Mouse (Mus musculus): ENCODE measurements around the gene Sik1. TPM values are rescaled to one million over a fixed set of nuclear protein-coding genes. Genes with fewer than 3 reads are reported as not detected.
"Not testable (repeated sequence)": the region's sequence is repeated elsewhere in the genome, so short reads cannot be mapped to it uniquely, and the experiment has no call there.

Sik1 gene
- polyA plus RNA-seq, 1 experiment from 2014 or later = 11.2 TPM

- Histone ChIP-seq H3K36me3 (ENCODE audit: control insufficient read depth, insufficient read depth, low read length) (no peaks in the 10 kb centered on the region), H3K4me3 (ENCODE audit: low read depth, low read length) (no peak overlapping the region), H3K27ac (ENCODE audit: low read depth, low read length) (no peak overlapping the region), H3K4me2 (no peak overlapping the region), H3K9me3 (ENCODE audit: control insufficient read depth, low read length) (no peaks in the 10 kb centered on the region), H3K27me3 (replicated peaks; ENCODE audit: control insufficient read depth, insufficient read depth, low read length) (no peaks in the 10 kb centered on the region; the same call in 1 of the 2 replicates), H3K9ac (ENCODE audit: low read depth, low read length) (no peak overlapping the region), H3K4me1 (replicated peaks; ENCODE audit: control insufficient read depth, insufficient read depth, low read length) (peaks cover 12% of the 10 kb centered on the region)
- 88% methylated on average over 7 of the region's 7 CpGs for WGBS
- DNase-seq (ENCODE audit: low spot score) (no peak), ATAC-seq (replicated peaks; ENCODE audit: low FRiP score) (no peak)
These were observed 40.7 kb upstream of the Sik1 start for GRCm38 (mm10) chr17:31896311-31896710.

- ATAC-seq (replicated peaks; ENCODE audit: low FRiP score) = no peak
- H3K9me3 ChIP-seq (ENCODE audit: control insufficient read depth, low read length) = no peaks in the 10 kb centered on the region
- H3K9ac ChIP-seq (ENCODE audit: low read depth, low read length) = no peak overlapping the region
- 82% methylated on average over 5 of the region's 5 CpGs for WGBS
- H3K36me3 ChIP-seq (ENCODE audit: control insufficient read depth, insufficient read depth, low read length) = no peaks in the 10 kb centered on the region
- H3K4me1 ChIP-seq (replicated peaks; ENCODE audit: control insufficient read depth, insufficient read depth, low read length) = peaks cover 27% of the 10 kb centered on the region
- no peak overlapping the region for H3K4me3 ChIP-seq (ENCODE audit: low read depth, low read length)
- no peak overlapping the region for H3K4me2 ChIP-seq
- no peak overlapping the region for H3K27ac ChIP-seq (ENCODE audit: low read depth, low read length)
- no peak for DNase-seq (ENCODE audit: low spot score)
- no peaks in the 10 kb centered on the region; the same call in 1 of the 2 replicates for H3K27me3 ChIP-seq (replicated peaks; ENCODE audit: control insufficient read depth, insufficient read depth, low read length)
These were observed 37.9 kb upstream of the Sik1 start for GRCm38 (mm10) chr17:31893371-31894060.

- Histone ChIP-seq H3K9ac (ENCODE audit: low read depth, low read length) (no peak overlapping the region), H3K4me2 (no peak overlapping the region), H3K4me3 (ENCODE audit: low read depth, low read length) (no peak overlapping the region), H3K27me3 (replicated peaks; ENCODE audit: control insufficient read depth, insufficient read depth, low read length) (no peaks in the 10 kb centered on the region; the same call in 1 of the 2 replicates), H3K36me3 (ENCODE audit: control insufficient read depth, insufficient read depth, low read length) (no peaks in the 10 kb centered on the region), H3K4me1 (replicated peaks; ENCODE audit: control insufficient read depth, insufficient read depth, low read length) (peaks cover 27% of the 10 kb centered on the region), H3K9me3 (ENCODE audit: control insufficient read depth, low read length) (no peaks in the 10 kb centered on the region), H3K27ac (ENCODE audit: low read depth, low read length) (peak overlapping the region; percentile 36; the same call in 1 of the 2 replicates)
- 36% methylated on average over 10 of the region's 10 CpGs for WGBS
- DNase-seq (ENCODE audit: low spot score) (peak; percentile 60), ATAC-seq (replicated peaks; ENCODE audit: low FRiP score) (no peak; the same call in 1 of the 2 replicates)
These were observed 37.1 kb upstream of the Sik1 start for GRCm38 (mm10) chr17:31892750-31893149.

GRCm38 (mm10) chr17:31891858-31892257 is 36.3 kb upstream of the Sik1 start:
- ATAC-seq (replicated peaks; ENCODE audit: low FRiP score) (no peak; the same call in 1 of the 2 replicates), DNase-seq (ENCODE audit: low spot score) (no peak)
- Histone ChIP-seq H3K36me3 (ENCODE audit: control insufficient read depth, insufficient read depth, low read length) (no peaks in the 10 kb centered on the region), H3K9me3 (ENCODE audit: control insufficient read depth, low read length) (no peaks in the 10 kb centered on the region), H3K4me3 (ENCODE audit: low read depth, low read length) (no peak overlapping the region), H3K4me1 (replicated peaks; ENCODE audit: control insufficient read depth, insufficient read depth, low read length) (peaks cover 27% of the 10 kb centered on the region), H3K27ac (ENCODE audit: low read depth, low read length) (peak overlapping the region; percentile 59; the same call in 1 of the 2 replicates), H3K4me2 (no peak overlapping the region), H3K9ac (ENCODE audit: low read depth, low read length) (no peak overlapping the region), H3K27me3 (replicated peaks; ENCODE audit: control insufficient read depth, insufficient read depth, low read length) (no peaks in the 10 kb centered on the region; the same call in 1 of the 2 replicates)
- WGBS = 34% methylated on average over 4 of the region's 4 CpGs

- 42% methylated on average over 2 of the region's 2 CpGs for WGBS
- Histone ChIP-seq H3K4me1 (replicated peaks; ENCODE audit: control insufficient read depth, insufficient read depth, low read length) (peaks cover 27% of the 10 kb centered on the region), H3K4me2 (no peak overlapping the region), H3K9ac (ENCODE audit: low read depth, low read length) (no peak overlapping the region), H3K36me3 (ENCODE audit: control insufficient read depth, insufficient read depth, low read length) (no peaks in the 10 kb centered on the region), H3K9me3 (ENCODE audit: control insufficient read depth, low read length) (no peaks in the 10 kb centered on the region), H3K27me3 (replicated peaks; ENCODE audit: control insufficient read depth, insufficient read depth, low read length) (no peaks in the 10 kb centered on the region), H3K4me3 (ENCODE audit: low read depth, low read length) (no peak overlapping the region), H3K27ac (ENCODE audit: low read depth, low read length) (peak overlapping the region; percentile 37)
- no peak for DNase-seq (ENCODE audit: low spot score)
- no peak for ATAC-seq (replicated peaks; ENCODE audit: low FRiP score)
These were observed 34.8 kb upstream of the Sik1 start for GRCm38 (mm10) chr17:31890311-31890951.

- 55% methylated on average over 9 of the region's 9 CpGs for WGBS
- Histone ChIP-seq H3K36me3 (ENCODE audit: control insufficient read depth, insufficient read depth, low read length) (no peaks in the 10 kb centered on the region), H3K9ac (ENCODE audit: low read depth, low read length) (no peak overlapping the region), H3K9me3 (ENCODE audit: control insufficient read depth, low read length) (no peaks in the 10 kb centered on the region), H3K4me3 (ENCODE audit: low read depth, low read length) (no peak overlapping the region), H3K27ac (ENCODE audit: low read depth, low read length) (0 out of 2 replicates have a peak overlapping the region, but pooled peaks have one; percentile 37), H3K4me1 (replicated peaks; ENCODE audit: control insufficient read depth, insufficient read depth, low read length) (peaks cover 27% of the 10 kb centered on the region), H3K4me2 (no peak overlapping the region), H3K27me3 (replicated peaks; ENCODE audit: control insufficient read depth, insufficient read depth, low read length) (no peaks in the 10 kb centered on the region)
- DNase-seq (ENCODE audit: low spot score) (no peak), ATAC-seq (replicated peaks; ENCODE audit: low FRiP score) (no peak)
These were observed 34.0 kb upstream of the Sik1 start for GRCm38 (mm10) chr17:31889446-31890201.

GRCm38 (mm10) chr17:31888540-31888939 is 32.9 kb upstream of the Sik1 start:
- H3K9me3 ChIP-seq (ENCODE audit: control insufficient read depth, low read length) = no peaks in the 10 kb centered on the region
- no peak for DNase-seq (ENCODE audit: low spot score)
- no peak overlapping the region for H3K4me3 ChIP-seq (ENCODE audit: low read depth, low read length)
- H3K4me1 ChIP-seq (replicated peaks; ENCODE audit: control insufficient read depth, insufficient read depth, low read length) = peaks cover 27% of the 10 kb centered on the region
- no peaks in the 10 kb centered on the region for H3K36me3 ChIP-seq (ENCODE audit: control insufficient read depth, insufficient read depth, low read length)
- no peak for ATAC-seq (replicated peaks; ENCODE audit: low FRiP score)
- H3K9ac ChIP-seq (ENCODE audit: low read depth, low read length) = no peak overlapping the region
- no peak overlapping the region for H3K4me2 ChIP-seq
- H3K27me3 ChIP-seq (replicated peaks; ENCODE audit: control insufficient read depth, insufficient read depth, low read length) = no peaks in the 10 kb centered on the region
- WGBS = 55% methylated on average over 6 of the region's 6 CpGs
- no peak overlapping the region for H3K27ac ChIP-seq (ENCODE audit: low read depth, low read length)

- H3K4me2 ChIP-seq; DNase-seq (ENCODE audit: low spot score); H3K9me3 ChIP-seq (ENCODE audit: control insufficient read depth, low read length); H3K4me3 ChIP-seq (ENCODE audit: low read depth, low read length); H3K9ac ChIP-seq (ENCODE audit: low read depth, low read length); H3K4me1 ChIP-seq (replicated peaks; ENCODE audit: control insufficient read depth, insufficient read depth, low read length); H3K27ac ChIP-seq (ENCODE audit: low read depth, low read length); H3K36me3 ChIP-seq (ENCODE audit: control insufficient read depth, insufficient read depth, low read length); H3K27me3 ChIP-seq (replicated peaks; ENCODE audit: control insufficient read depth, insufficient read depth, low read length); ATAC-seq (replicated peaks; ENCODE audit: low FRiP score): not testable (repeated sequence)
- WGBS = 84% methylated on average over 1 of the region's 1 CpGs
These were observed 29.1 kb upstream of the Sik1 start for GRCm38 (mm10) chr17:31884676-31885075.
